Mouse (Mus musculus): ENCODE measurements around the gene Pimreg. TPM values are rescaled to one million over a fixed set of nuclear protein-coding genes. Genes with fewer than 3 reads are reported as not detected.

Gene Pimreg
- polyA plus RNA-seq, 1 experiment from 2014 or later = 228 TPM

GRCm38 (mm10) chr11:72050168-72050894 is 8.5 kb downstream of the Pimreg start:
- Histone ChIP-seq H3K36me3 (ENCODE audit: control insufficient read depth, insufficient read depth, low read length) (no peaks in the 10 kb centered on the region; the same call in 1 of the 2 replicates), H3K4me3 (ENCODE audit: low read depth, low read length) (peak overlapping the region; percentile 54), H3K9me3 (ENCODE audit: control insufficient read depth, low read length) (no peaks in the 10 kb centered on the region), H3K4me1 (replicated peaks; ENCODE audit: control insufficient read depth, insufficient read depth, low read length) (peaks cover 10% of the 10 kb centered on the region; the same call in 1 of the 2 replicates), H3K4me2 (ENCODE audit: low read depth, low read length, severe bottlenecking) (peak overlapping the region; percentile 98), H3K27ac (ENCODE audit: low read depth, low read length) (no peak overlapping the region), H3K27me3 (ENCODE audit: control insufficient read depth, insufficient read depth, low read length) (peaks cover 21% of the 10 kb centered on the region), H3K9ac (ENCODE audit: low read length) (peak overlapping the region; percentile 58)
- ATAC-seq (replicated peaks; ENCODE audit: low FRiP score) (no peak), DNase-seq (ENCODE audit: low spot score) (no peak)
- WGBS = 24% methylated on average over 14 of the region's 14 CpGs

- peaks cover 21% of the 10 kb centered on the region for H3K27me3 ChIP-seq (ENCODE audit: control insufficient read depth, insufficient read depth, low read length)
- H3K4me2 ChIP-seq (ENCODE audit: low read depth, low read length, severe bottlenecking) = peak overlapping the region; percentile 98
- H3K27ac ChIP-seq (ENCODE audit: low read depth, low read length) = no peak overlapping the region
- 2% methylated on average over 45 of the region's 45 CpGs for WGBS
- H3K4me1 ChIP-seq (replicated peaks; ENCODE audit: control insufficient read depth, insufficient read depth, low read length) = peaks cover 10% of the 10 kb centered on the region; the same call in 1 of the 2 replicates
- peak overlapping the region; percentile 54 for H3K4me3 ChIP-seq (ENCODE audit: low read depth, low read length)
- no peaks in the 10 kb centered on the region; the same call in 1 of the 2 replicates for H3K36me3 ChIP-seq (ENCODE audit: control insufficient read depth, insufficient read depth, low read length)
- peak; percentile 71 for DNase-seq (ENCODE audit: low spot score)
- peak; percentile 69 for ATAC-seq (replicated peaks; ENCODE audit: low FRiP score)
- no peaks in the 10 kb centered on the region for H3K9me3 ChIP-seq (ENCODE audit: control insufficient read depth, low read length)
- H3K9ac ChIP-seq (ENCODE audit: low read length) = peak overlapping the region; percentile 58
Observed at GRCm38 (mm10) chr11:72050895-72051858, 9.3 kb downstream of the Pimreg start.

GRCm38 (mm10) chr11:72052221-72052620 is 10.4 kb downstream of the Pimreg start:
- Histone ChIP-seq H3K4me2 (ENCODE audit: low read depth, low read length, severe bottlenecking) (no peak overlapping the region), H3K27me3 (ENCODE audit: control insufficient read depth, insufficient read depth, low read length) (peaks cover 21% of the 10 kb centered on the region), H3K9me3 (ENCODE audit: control insufficient read depth, low read length) (no peaks in the 10 kb centered on the region), H3K36me3 (ENCODE audit: control insufficient read depth, insufficient read depth, low read length) (no peaks in the 10 kb centered on the region), H3K4me3 (ENCODE audit: low read depth, low read length) (no peak overlapping the region), H3K4me1 (replicated peaks; ENCODE audit: control insufficient read depth, insufficient read depth, low read length) (peaks cover 10% of the 10 kb centered on the region; the same call in 1 of the 2 replicates), H3K9ac (ENCODE audit: low read length) (no peak overlapping the region), H3K27ac (ENCODE audit: low read depth, low read length) (no peak overlapping the region)
- DNase-seq (ENCODE audit: low spot score) (no peak), ATAC-seq (replicated peaks; ENCODE audit: low FRiP score) (no peak)
- 54% methylated on average over 3 of the region's 3 CpGs for WGBS

GRCm38 (mm10) chr11:72052636-72053035 is 10.8 kb downstream of the Pimreg start:
- WGBS = 21% methylated on average over 5 of the region's 5 CpGs
- Histone ChIP-seq H3K4me3 (ENCODE audit: low read depth, low read length) (no peak overlapping the region), H3K27ac (ENCODE audit: low read depth, low read length) (no peak overlapping the region), H3K9ac (ENCODE audit: low read length) (no peak overlapping the region), H3K4me1 (replicated peaks; ENCODE audit: control insufficient read depth, insufficient read depth, low read length) (peaks cover 10% of the 10 kb centered on the region; the same call in 1 of the 2 replicates), H3K9me3 (ENCODE audit: control insufficient read depth, low read length) (no peaks in the 10 kb centered on the region), H3K4me2 (ENCODE audit: low read depth, low read length, severe bottlenecking) (no peak overlapping the region), H3K36me3 (ENCODE audit: control insufficient read depth, insufficient read depth, low read length) (no peaks in the 10 kb centered on the region), H3K27me3 (ENCODE audit: control insufficient read depth, insufficient read depth, low read length) (peaks cover 21% of the 10 kb centered on the region)
- DNase-seq (ENCODE audit: low spot score) (peak; percentile 79), ATAC-seq (replicated peaks; ENCODE audit: low FRiP score) (0 out of 2 replicates have a peak, but pooled peaks have one; percentile 34)

GRCm38 (mm10) chr11:72055176-72055575 is 13.3 kb downstream of the Pimreg start:
- WGBS = 72% methylated on average over 2 of the region's 2 CpGs
- ATAC-seq (replicated peaks; ENCODE audit: low FRiP score) = no peak

GRCm38 (mm10) chr11:72057166-72057565 is 15.3 kb downstream of the Pimreg start:
- Histone ChIP-seq H3K27me3 (ENCODE audit: control insufficient read depth, insufficient read depth, low read length) (no peaks in the 10 kb centered on the region), H3K9me3 (ENCODE audit: control insufficient read depth, low read length) (no peaks in the 10 kb centered on the region), H3K4me1 (replicated peaks; ENCODE audit: control insufficient read depth, insufficient read depth, low read length) (no peaks in the 10 kb centered on the region), H3K9ac (ENCODE audit: low read length) (no peak overlapping the region), H3K36me3 (ENCODE audit: control insufficient read depth, insufficient read depth, low read length) (no peaks in the 10 kb centered on the region), H3K27ac (ENCODE audit: low read depth, low read length) (no peak overlapping the region), H3K4me2 (ENCODE audit: low read depth, low read length, severe bottlenecking) (no peak overlapping the region), H3K4me3 (ENCODE audit: low read depth, low read length) (no peak overlapping the region)
- ATAC-seq (replicated peaks; ENCODE audit: low FRiP score) (no peak), DNase-seq (ENCODE audit: low spot score) (no peak)
- WGBS = 87% methylated on average over 3 of the region's 3 CpGs

More at GRCm38 (mm10) chr11:72055176-72055575, 13.3 kb downstream of the Pimreg start:
- Histone ChIP-seq H3K4me3 (ENCODE audit: low read depth, low read length) (no peak overlapping the region), H3K4me2 (ENCODE audit: low read depth, low read length, severe bottlenecking) (no peak overlapping the region), H3K4me1 (replicated peaks; ENCODE audit: control insufficient read depth, insufficient read depth, low read length) (peaks cover 8% of the 10 kb centered on the region; the same call in 1 of the 2 replicates), H3K9ac (ENCODE audit: low read length) (no peak overlapping the region), H3K27me3 (ENCODE audit: control insufficient read depth, insufficient read depth, low read length) (peaks cover 14% of the 10 kb centered on the region), H3K27ac (ENCODE audit: low read depth, low read length) (no peak overlapping the region), H3K36me3 (ENCODE audit: control insufficient read depth, insufficient read depth, low read length) (no peaks in the 10 kb centered on the region), H3K9me3 (ENCODE audit: control insufficient read depth, low read length) (no peaks in the 10 kb centered on the region)
- DNase-seq (ENCODE audit: low spot score) = no peak

GRCm38 (mm10) chr11:72060416-72060815 is 18.6 kb downstream of the Pimreg start:
- 80% methylated on average over 9 of the region's 9 CpGs for WGBS

GRCm38 (mm10) chr11:72061093-72061620 is 19.3 kb downstream of the Pimreg start:
- 86% methylated on average over 13 of the region's 13 CpGs for WGBS
- no peaks in the 10 kb centered on the region for H3K36me3 ChIP-seq (ENCODE audit: control insufficient read depth, insufficient read depth, low read length)
- no peak overlapping the region for H3K9ac ChIP-seq (ENCODE audit: low read length)
- no peak overlapping the region for H3K4me3 ChIP-seq (ENCODE audit: low read depth, low read length)
- no peaks in the 10 kb centered on the region for H3K4me1 ChIP-seq (replicated peaks; ENCODE audit: control insufficient read depth, insufficient read depth, low read length)
- ATAC-seq (replicated peaks; ENCODE audit: low FRiP score) (no peak), DNase-seq (ENCODE audit: low spot score) (no peak)
- no peak overlapping the region for H3K27ac ChIP-seq (ENCODE audit: low read depth, low read length)
- H3K27me3 ChIP-seq (ENCODE audit: control insufficient read depth, insufficient read depth, low read length) = no peaks in the 10 kb centered on the region
- no peaks in the 10 kb centered on the region for H3K9me3 ChIP-seq (ENCODE audit: control insufficient read depth, low read length)
- no peak overlapping the region for H3K4me2 ChIP-seq (ENCODE audit: low read depth, low read length, severe bottlenecking)

More at GRCm38 (mm10) chr11:72060416-72060815, 18.6 kb downstream of the Pimreg start:
- Histone ChIP-seq H3K27me3 (ENCODE audit: control insufficient read depth, insufficient read depth, low read length) (no peaks in the 10 kb centered on the region), H3K9ac (ENCODE audit: low read length) (no peak overlapping the region), H3K4me3 (ENCODE audit: low read depth, low read length) (no peak overlapping the region), H3K4me1 (replicated peaks; ENCODE audit: control insufficient read depth, insufficient read depth, low read length) (no peaks in the 10 kb centered on the region), H3K4me2 (ENCODE audit: low read depth, low read length, severe bottlenecking) (no peak overlapping the region), H3K27ac (ENCODE audit: low read depth, low read length) (no peak overlapping the region), H3K9me3 (ENCODE audit: control insufficient read depth, low read length) (no peaks in the 10 kb centered on the region), H3K36me3 (ENCODE audit: control insufficient read depth, insufficient read depth, low read length) (no peaks in the 10 kb centered on the region)
- ATAC-seq (replicated peaks; ENCODE audit: low FRiP score) (no peak), DNase-seq (ENCODE audit: low spot score) (no peak)

Measured in forebrain, embryonic 11.5 days (tissue).